Mouse (Mus musculus) embryonic facial prominence, embryonic 15.5 days (tissue): ENCODE measurements around the gene P2ry13. TPM values are rescaled to one million over a fixed set of nuclear protein-coding genes. Genes with fewer than 3 reads are reported as not detected.

Experiments
- ATAC-seq: fragments of 200-750 bp; cut with Nextera tagmentation; 2 replicates; pipeline ENCODE4 v1.8.0; 2017; ENCODE audit warnings: low read depth, moderate TSS enrichment; ENCODE audit not compliant: insufficient number of reproducible peaks, low FRiP score, low TSS enrichment
- H3K27ac ChIP-seq: fragments of 300-500 bp; sonication (generic); replicated peaks from 2 replicates; pipeline ENCODE4 v1.5.1; 2015; ENCODE audit warnings: mild to moderate bottlenecking, inconsistent platforms
- H3K27me3 ChIP-seq: fragments of 300-500 bp; sonication (generic); 2 replicates; pipeline ENCODE4 v1.6.1; 2015; ENCODE audit warnings: inconsistent platforms
- H3K36me3 ChIP-seq: fragments of 300-500 bp; sonication (generic); 2 replicates; pipeline ENCODE4 v1.6.1; 2015; ENCODE audit warnings: mild to moderate bottlenecking, inconsistent platforms
- H3K4me1 ChIP-seq: fragments of 300-500 bp; sonication (generic); 2 replicates; pipeline ENCODE4 v1.6.1; 2015; ENCODE audit warnings: inconsistent platforms
- H3K4me2 ChIP-seq: fragments of 300-500 bp; sonication (generic); replicated peaks from 2 replicates; pipeline ENCODE4 v1.6.1; 2015; ENCODE audit warnings: mild to moderate bottlenecking, inconsistent platforms
- H3K4me3 ChIP-seq: fragments of 300-500 bp; sonication (generic); replicated peaks from 2 replicates; pipeline ENCODE4 v1.5.1; 2015; ENCODE audit warnings: mild to moderate bottlenecking, inconsistent platforms
- H3K9ac ChIP-seq: fragments of 300-500 bp; sonication (generic); 2 replicates; pipeline ENCODE4 v1.6.1; 2015; ENCODE audit warnings: inconsistent platforms
- H3K9me3 ChIP-seq: fragments of 300-500 bp; sonication (generic); replicated peaks from 2 replicates; pipeline ENCODE4 v1.6.1; 2016; ENCODE audit warnings: inconsistent platforms
- WGBS: fragments of 180-500 bp; shearing (Covaris S2); methylation state at CpG from one replicate; pipeline ENCODE4 v1.1.7; 2015; 5-methylcytosine and 5-hydroxymethylcytosine counted together
- polyA plus RNA-seq: library from polyadenylated mRNA; unstranded; fragments of >200 nt; fragmentation: Nextera tagmentation; extraction: Ambion mirVana; gene quantifications from 2 replicates; pipeline ENCODE4 v1.2.1, GENCODE M21; 2015

The P2ry13 gene
- 1.7 and 2.1 TPM in 2 replicates for polyA plus RNA-seq

DNA sequence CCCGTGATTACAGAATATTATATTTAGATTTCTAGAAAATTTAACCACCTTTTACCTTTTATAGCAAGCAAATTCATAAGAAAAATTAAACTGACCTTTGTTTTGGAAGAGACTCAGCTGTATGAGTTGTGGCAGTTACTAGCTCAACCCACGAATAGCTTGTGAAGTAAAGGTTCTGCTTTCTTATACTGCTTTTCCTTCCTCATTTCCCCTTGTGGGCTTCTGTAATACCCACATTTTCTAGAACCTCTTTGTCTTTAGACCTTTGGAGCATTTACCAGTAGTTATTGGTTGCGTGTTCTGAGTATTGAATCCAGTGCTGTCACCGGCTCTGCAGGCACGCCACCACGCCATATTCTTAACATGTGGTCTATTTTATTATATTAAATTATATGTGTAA lies at the start of gene P2ry13:
TSS of gene P2ry13 (minus strand) at position 156 of the 400 bp plus-strand sequence.
- no peaks in the 10 kb centered on the region for H3K27me3 ChIP-seq
- H3K9ac ChIP-seq, result no peak within 1 kb of the TSS
- no peak within 1 kb of the TSS for H3K4me3 ChIP-seq
- no peak within 1 kb of the TSS for H3K4me2 ChIP-seq
- H3K4me1 ChIP-seq, result peaks cover 4% of the 10 kb centered on the region; the same call in 1 of the 2 replicates
- no peaks in the 10 kb centered on the region for H3K36me3 ChIP-seq
- H3K9me3 ChIP-seq, result no peaks in the 10 kb centered on the region
- no peak for ATAC-seq
- no peak within 1 kb of the TSS for H3K27ac ChIP-seq
- 84% methylated on average over 6 of the region's 6 CpGs for WGBS

DNA sequence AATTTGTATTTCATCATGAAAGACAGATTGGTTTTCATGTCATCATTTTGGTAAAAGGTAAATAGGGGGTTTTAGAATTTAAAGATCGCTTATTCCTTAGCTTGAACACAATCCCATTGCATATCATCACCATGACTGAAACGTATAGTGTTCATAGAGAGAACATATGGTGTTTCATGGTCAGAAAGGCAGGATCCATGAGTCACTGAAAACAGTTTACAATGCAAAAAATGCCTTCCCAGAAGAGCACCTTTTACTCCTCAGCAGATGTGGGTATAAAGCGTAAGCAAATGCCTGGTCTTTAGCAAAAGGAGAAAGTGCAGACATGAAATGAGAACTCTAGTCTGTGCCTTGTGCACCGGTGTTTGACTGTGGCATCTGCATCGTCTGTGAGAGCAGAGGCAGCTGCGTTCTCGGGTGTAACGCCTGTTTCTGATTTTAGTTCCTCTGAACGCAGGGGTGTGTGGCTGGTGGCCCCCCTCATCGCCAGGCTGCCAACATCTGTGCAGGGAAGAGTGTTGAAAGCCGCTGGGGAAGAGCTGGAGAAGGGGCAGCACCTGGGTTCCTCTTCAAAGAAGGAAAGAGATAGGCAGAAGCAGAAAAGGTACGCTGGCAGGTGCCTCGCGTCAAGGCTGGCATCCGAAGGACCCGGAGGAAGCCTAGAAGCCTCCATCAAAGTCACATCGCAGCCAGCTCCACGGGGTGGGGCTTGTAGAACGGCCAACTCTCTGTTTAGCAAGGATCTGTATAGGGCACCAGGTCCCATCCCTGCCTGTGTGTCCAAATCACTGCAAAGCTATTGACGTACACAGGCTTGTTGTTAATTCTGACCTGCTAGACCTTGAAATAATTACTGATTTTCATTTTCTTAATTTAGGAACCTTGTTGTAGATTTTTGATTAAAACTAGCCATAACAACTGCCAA lies 47.3 kb upstream of the P2ry13 start:
- 50% methylated on average over 20 of the region's 20 CpGs for WGBS
- no peak overlapping the region for H3K4me3 ChIP-seq
- H3K27ac ChIP-seq, result no peak overlapping the region
- no peaks in the 10 kb centered on the region for H3K36me3 ChIP-seq
- no peak overlapping the region for H3K9ac ChIP-seq
- 0 out of 2 replicates have a peak overlapping the region, but pooled peaks have one; percentile 17 for H3K4me2 ChIP-seq
- ATAC-seq, result no peak; the same call in 1 of the 2 replicates
- H3K27me3 ChIP-seq, result no peaks in the 10 kb centered on the region
- peaks cover 6% of the 10 kb centered on the region; the same call in 1 of the 2 replicates for H3K4me1 ChIP-seq
- no peaks in the 10 kb centered on the region for H3K9me3 ChIP-seq

DNA sequence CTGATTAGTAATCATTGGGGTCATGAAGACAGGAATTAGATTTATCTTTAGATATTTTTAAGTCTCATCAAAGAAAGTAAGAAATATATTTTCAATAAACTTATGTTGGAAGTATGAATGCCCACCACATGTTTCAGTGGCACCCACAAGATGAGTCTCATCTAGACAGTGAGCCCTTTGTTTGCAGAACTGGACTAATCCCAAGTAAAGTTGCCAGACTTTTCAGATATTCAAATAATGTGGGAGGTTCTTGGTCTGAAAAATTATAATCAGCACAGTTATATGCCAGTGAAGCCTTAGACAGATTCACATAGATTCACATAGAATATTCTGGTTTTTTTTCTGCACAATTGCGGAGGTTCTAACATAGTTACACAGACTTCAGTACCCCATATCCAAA lies 39.8 kb upstream of the P2ry13 start:
- no peak for ATAC-seq
- WGBS, result 90% methylated on average over 1 of the region's 1 CpGs
- Histone ChIP-seq H3K4me3 (no peak overlapping the region), H3K9me3 (no peaks in the 10 kb centered on the region), H3K9ac (no peak overlapping the region), H3K27ac (no peak overlapping the region), H3K4me2 (no peak overlapping the region), H3K4me1 (no peaks in the 10 kb centered on the region), H3K36me3 (no peaks in the 10 kb centered on the region), H3K27me3 (no peaks in the 10 kb centered on the region)

DNA sequence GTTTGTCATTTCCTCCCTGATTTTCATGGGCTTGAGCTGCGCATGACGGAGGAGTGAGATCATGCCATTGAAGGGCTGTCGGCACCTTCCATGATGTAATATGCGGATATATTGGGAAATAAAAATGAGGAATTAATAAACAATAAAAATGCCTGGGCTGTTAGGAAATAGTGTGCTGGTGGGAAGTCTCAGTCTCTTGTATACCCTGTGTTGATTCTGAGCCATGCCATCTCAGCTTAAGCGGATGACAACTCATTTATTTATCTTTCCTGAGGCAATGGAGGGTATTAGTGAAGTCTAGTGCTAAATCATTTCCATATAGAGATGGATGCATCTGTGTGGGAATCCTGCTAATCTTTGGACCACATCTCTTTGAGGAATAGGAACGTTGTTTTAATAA lies 37.3 kb upstream of the P2ry13 start:
- Histone ChIP-seq H3K36me3 (no peaks in the 10 kb centered on the region), H3K9me3 (no peaks in the 10 kb centered on the region), H3K9ac (no peak overlapping the region), H3K4me3 (no peak overlapping the region), H3K4me1 (0 out of 2 replicates have a peak, but pooled peaks cover 3% of the 10 kb centered on the region), H3K27me3 (no peaks in the 10 kb centered on the region), H3K4me2 (no peak overlapping the region), H3K27ac (no peak overlapping the region)
- no peak for ATAC-seq
- WGBS, result 77% methylated on average over 6 of the region's 6 CpGs

DNA sequence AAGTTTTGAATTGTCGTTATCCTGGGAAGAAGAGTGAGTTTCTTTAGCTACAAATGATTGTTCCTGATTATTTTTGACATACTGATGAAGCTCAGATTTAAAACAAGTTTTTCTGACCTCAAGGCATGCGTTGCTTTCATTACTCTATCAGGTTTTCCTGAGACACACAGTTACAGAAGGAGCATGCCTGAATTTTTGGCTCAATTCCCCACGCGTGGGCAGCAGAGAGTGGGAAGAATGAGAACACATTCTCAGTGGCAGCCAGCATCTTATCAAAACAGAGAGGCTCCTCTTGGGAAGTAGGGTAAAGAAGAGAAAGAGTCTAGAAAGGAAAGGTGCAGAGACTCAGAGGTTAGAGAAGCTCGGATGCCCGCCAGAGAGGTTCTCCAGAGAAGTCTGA lies 32.7 kb upstream of the P2ry13 start:
- ATAC-seq, result no peak
- Histone ChIP-seq H3K36me3 (no peaks in the 10 kb centered on the region), H3K4me1 (0 out of 2 replicates have a peak, but pooled peaks cover 3% of the 10 kb centered on the region), H3K4me3 (no peak overlapping the region), H3K27ac (no peak overlapping the region), H3K9ac (no peak overlapping the region), H3K4me2 (no peak overlapping the region), H3K27me3 (no peaks in the 10 kb centered on the region), H3K9me3 (no peaks in the 10 kb centered on the region)
- WGBS, result 48% methylated on average over 6 of the region's 6 CpGs

DNA sequence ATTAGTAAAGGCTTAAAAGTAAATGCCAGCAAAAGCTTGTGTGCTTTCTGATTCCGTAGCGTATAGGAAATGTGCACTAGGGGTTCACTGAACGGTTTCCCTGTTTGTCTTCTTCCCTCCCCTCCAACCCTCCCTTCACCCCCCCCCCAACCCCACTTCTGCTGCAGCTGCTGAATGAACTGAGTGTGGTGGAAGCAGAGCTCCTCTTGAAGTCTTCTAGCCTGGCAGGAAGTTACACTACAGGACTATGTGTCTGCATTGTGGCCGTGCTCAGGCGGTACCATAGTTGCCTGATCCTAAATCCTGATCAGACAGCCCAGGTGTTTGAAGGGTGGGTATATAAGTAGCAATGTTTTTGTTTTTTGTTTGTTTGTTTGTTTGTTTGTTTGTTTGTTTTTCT lies 24.2 kb upstream of the P2ry13 start:
- WGBS, result 57% methylated on average over 5 of the region's 5 CpGs
- no peaks in the 10 kb centered on the region for H3K27me3 ChIP-seq

DNA sequence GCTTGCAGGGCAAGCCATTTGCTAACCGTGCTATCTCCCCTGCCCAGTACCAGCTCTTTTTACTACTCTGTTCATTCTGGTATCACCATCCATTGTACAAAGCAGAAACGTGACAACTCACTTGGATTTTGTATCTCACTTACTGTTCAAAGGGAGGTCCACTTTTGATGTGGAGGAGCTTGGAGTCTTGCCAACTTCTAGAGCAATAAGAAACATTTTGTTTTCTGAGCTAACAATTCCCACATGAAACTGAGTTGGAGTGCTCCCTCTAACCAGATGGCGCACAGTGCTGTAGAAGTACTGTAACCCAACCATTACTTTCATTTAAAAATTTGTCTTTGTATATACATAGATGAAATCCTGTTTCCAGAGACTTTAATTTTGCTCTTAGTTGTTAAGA lies 20.2 kb upstream of the P2ry13 start:
- Histone ChIP-seq H3K36me3 (0 out of 2 replicates have a peak, but pooled peaks cover 4% of the 10 kb centered on the region), H3K27ac (no peak overlapping the region), H3K9me3 (no peaks in the 10 kb centered on the region), H3K9ac (no peak overlapping the region), H3K27me3 (no peaks in the 10 kb centered on the region), H3K4me1 (peaks cover 14% of the 10 kb centered on the region), H3K4me3 (no peak overlapping the region), H3K4me2 (no peak overlapping the region)
- WGBS, result 41% methylated on average over 3 of the region's 3 CpGs
- ATAC-seq, result no peak

More for the DNA sequence above, 24.2 kb upstream of the P2ry13 start:
- Histone ChIP-seq H3K9ac (no peak overlapping the region), H3K9me3 (no peaks in the 10 kb centered on the region), H3K4me2 (no peak overlapping the region), H3K4me1 (0 out of 2 replicates have a peak, but pooled peaks cover under 1% of the 10 kb centered on the region), H3K27ac (no peak overlapping the region), H3K4me3 (no peak overlapping the region), H3K36me3 (0 out of 2 replicates have a peak, but pooled peaks cover 4% of the 10 kb centered on the region)
- no peak for ATAC-seq

DNA sequence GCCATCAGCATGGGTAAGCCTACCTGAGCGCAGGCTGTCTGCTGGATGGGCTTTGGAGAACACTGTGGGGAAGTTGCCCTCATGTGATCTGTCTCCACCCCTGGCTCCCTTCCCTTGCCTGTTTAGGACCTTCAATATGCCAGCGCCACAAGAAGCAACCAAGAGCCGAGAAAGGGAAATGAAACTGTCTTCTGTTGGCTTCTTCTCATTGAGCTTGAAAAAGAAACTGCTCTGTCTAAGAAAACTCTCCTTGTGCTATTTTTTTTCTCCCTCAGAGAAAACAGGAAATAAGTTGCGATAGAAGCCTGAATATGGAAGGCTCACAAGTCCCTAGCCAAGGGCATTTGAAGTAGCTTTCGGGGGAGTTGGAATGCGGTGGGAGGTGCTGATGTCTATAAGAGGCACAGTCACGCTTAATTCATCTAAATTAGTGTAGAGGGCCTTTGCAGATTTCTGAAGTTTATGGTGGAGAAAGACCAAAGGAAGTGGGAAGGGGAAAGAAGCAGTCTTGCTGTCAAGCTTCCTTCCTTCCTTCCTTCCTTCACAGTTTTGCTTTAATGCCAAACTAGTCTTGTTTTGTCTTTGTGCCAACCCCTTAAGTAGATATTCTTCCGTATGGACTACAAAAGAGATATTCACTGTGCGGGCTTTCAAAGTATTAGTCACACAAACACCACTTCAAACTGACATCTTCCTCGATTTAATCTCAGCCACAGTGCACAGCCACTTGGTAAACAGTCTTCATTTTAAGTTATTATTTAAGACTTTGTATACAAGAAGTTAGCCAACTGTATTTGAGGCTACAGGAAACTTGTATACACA lies 18.3 kb upstream of the P2ry13 start:
- H3K27ac ChIP-seq, result peak overlapping the region; percentile 75
- no peak overlapping the region for H3K9ac ChIP-seq
- H3K4me3 ChIP-seq, result no peak overlapping the region
- H3K4me1 ChIP-seq, result peaks cover 14% of the 10 kb centered on the region
- H3K27me3 ChIP-seq, result no peaks in the 10 kb centered on the region
- ATAC-seq, result no peak
- 30% methylated on average over 10 of the region's 10 CpGs for WGBS
- H3K4me2 ChIP-seq, result peak overlapping the region; percentile 2; the same call in 1 of the 2 replicates
- H3K36me3 ChIP-seq, result 0 out of 2 replicates have a peak, but pooled peaks cover 4% of the 10 kb centered on the region
- no peaks in the 10 kb centered on the region for H3K9me3 ChIP-seq

DNA sequence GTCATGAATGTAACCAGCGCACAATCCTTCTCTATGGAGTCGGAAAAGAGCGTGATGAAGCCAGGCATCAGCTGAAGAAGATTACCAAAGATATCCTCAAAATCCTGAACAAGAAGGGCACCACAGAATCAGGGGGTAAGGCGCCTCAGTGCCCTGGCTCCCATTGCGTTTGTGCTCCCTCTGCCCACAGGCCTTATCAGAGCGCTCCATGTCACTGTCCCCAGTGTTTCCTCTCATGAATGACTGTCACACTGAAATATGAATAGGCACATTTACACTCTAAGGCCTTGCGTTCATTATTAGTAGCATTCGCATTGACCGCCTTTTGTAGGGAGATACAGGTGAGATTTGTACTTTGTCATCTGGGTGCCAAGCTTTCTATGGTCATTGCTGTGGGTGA lies 17.0 kb upstream of the P2ry13 start:
- no peak overlapping the region for H3K9ac ChIP-seq
- H3K9me3 ChIP-seq, result no peaks in the 10 kb centered on the region
- 92% methylated on average over 9 of the region's 9 CpGs for WGBS
- H3K4me2 ChIP-seq, result no peak overlapping the region
- H3K27me3 ChIP-seq, result no peaks in the 10 kb centered on the region
- no peak overlapping the region for H3K4me3 ChIP-seq
- no peaks in the 10 kb centered on the region for H3K36me3 ChIP-seq
- H3K27ac ChIP-seq, result no peak overlapping the region
- peaks cover 14% of the 10 kb centered on the region for H3K4me1 ChIP-seq
- no peak for ATAC-seq

DNA sequence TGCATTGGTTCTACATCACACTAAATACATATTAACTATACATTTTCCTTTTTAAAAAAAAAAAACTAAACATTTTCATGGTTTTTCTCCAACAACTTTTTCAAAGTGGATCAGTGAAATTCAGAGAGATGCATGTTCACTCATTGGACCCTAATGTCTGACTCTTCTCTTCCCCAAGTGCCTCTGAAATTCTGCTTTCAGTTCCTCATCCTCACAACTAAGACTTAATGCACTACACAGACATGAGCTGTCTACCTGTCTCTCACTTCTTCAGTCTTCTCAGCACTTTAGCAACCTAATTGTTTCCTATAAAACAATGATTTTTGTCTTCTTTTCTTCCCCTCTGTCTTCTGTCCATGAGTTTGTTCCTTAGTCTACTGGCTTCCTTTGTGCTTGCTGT lies 14.7 kb upstream of the P2ry13 start:
- Histone ChIP-seq H3K4me1 (peaks cover 14% of the 10 kb centered on the region), H3K4me2 (no peak overlapping the region)
- ATAC-seq, result no peak

DNA sequence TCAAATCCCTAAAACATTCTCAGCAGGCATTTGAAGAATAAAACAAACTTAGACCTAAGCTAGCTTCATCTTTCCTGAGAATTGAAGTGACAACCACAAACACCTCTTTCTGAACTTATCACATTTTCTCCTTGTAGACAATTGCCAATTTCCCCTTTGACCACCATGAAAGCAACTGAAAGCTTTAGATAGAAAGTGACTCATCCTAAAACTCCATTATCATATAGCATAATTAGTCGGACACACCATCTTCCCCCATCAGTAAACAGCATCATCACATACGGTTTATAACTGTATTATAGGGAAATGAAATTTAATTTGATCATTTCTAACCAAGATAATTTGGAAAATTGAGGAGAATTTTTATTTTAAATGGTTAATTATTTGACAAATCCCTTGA lies 11.6 kb upstream of the P2ry13 start:
- Histone ChIP-seq H3K4me2 (no peak overlapping the region), H3K27ac (no peak overlapping the region), H3K4me1 (no peaks in the 10 kb centered on the region), H3K9me3 (no peaks in the 10 kb centered on the region), H3K36me3 (no peaks in the 10 kb centered on the region), H3K4me3 (no peak overlapping the region), H3K27me3 (no peaks in the 10 kb centered on the region), H3K9ac (no peak overlapping the region)
- 86% methylated on average over 2 of the region's 2 CpGs for WGBS
- ATAC-seq, result no peak

More for the DNA sequence above, 14.7 kb upstream of the P2ry13 start:
- H3K9ac ChIP-seq, result no peak overlapping the region
- no peaks in the 10 kb centered on the region for H3K9me3 ChIP-seq
- no peak overlapping the region for H3K4me3 ChIP-seq
- no peaks in the 10 kb centered on the region for H3K36me3 ChIP-seq
- H3K27ac ChIP-seq, result no peak overlapping the region
- H3K27me3 ChIP-seq, result no peaks in the 10 kb centered on the region
